21 mouse cellular contexts compared by ENCODE assay signal in the genomic region with DNA sequence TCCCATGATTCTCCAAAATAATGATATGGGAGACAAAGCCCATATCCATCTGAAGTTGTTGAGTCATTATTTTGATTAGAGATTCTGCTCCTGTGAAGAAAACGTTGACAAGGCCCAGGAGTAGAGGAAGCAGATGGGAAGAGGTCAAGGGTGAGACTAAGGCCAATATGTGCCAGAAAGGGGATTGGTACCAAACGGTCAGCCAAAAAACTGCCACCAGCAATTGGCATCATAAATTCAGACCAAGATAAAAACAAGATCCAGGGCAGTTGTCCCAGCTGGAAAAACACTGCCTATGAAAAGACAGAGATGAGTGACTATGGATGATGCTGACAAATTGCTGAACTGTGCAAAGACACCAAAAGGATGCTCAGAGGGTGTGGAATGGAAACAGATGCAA.
DNase-seq lines count a peak whose midpoint lies in the region; TF ChIP-seq lines count a peak whose summit lies in the region.
"Had no signal": no experiment of that assay in that cellular context is flagged by ENCODE, and none has a peak within 500 bp of the region (broad histone marks: within the 10 kb centered on the region; RNA-seq: fewer than 3 reads in every experiment).

No protein-coding gene starts in this region.

- TF ChIP-seq POLR2A in heart, adult 2 months (IDR thresholded peaks at IDR 0.05; ENCODE audit: insufficient read depth, low read depth, low read length), result no peak

- TF ChIP-seq EP300 in heart, adult 2 months (IDR thresholded peaks at IDR 0.05; ENCODE audit: insufficient read depth, low read depth, low read length), result no peak

- H3K27me3 ChIP-seq in heart, adult 2 months (ENCODE audit: control insufficient read depth, insufficient read depth, low read length), result no peaks in the 10 kb centered on the region
- H3K27me3 ChIP-seq: forebrain, embryonic 15.5 days; heart, embryonic 12.5 days; midbrain, embryonic 15.5 days; neural tube, embryonic 13.5 days; Patski; stomach, embryonic 15.5 days had no signal

- intact Hi-C loops in heart, adult 2 months (cut with DNase I), result no loop called here

- H3K36me3 ChIP-seq in heart, adult 2 months (ENCODE audit: control insufficient read depth, insufficient read depth, low read length), result no peaks in the 10 kb centered on the region
- H3K36me3 ChIP-seq: embryonic facial prominence, embryonic 10.5 days; forebrain, embryonic 15.5 days; heart, embryonic 12.5 days; midbrain, embryonic 15.5 days; neural tube, embryonic 13.5 days; stomach, embryonic 15.5 days had no signal

- no peaks in the 10 kb centered on the region for H3K79me2 ChIP-seq in heart, adult 2 months (replicated peaks; ENCODE audit: control insufficient read depth, insufficient read depth, low read length)

- no peaks in the 10 kb centered on the region for H3K4me1 ChIP-seq in heart, adult 2 months (ENCODE audit: control insufficient read depth, insufficient read depth, low read length)
- H3K4me1 ChIP-seq: embryonic facial prominence, embryonic 10.5 days; forebrain, embryonic 15.5 days; heart, embryonic 12.5 days; midbrain, embryonic 15.5 days; neural tube, embryonic 13.5 days; stomach, embryonic 15.5 days had no signal

- H3K4me3 ChIP-seq in heart, adult 2 months, result no peak overlapping the region
- H3K4me3 ChIP-seq: embryonic facial prominence, embryonic 10.5 days; forebrain, embryonic 15.5 days; heart, embryonic 12.5 days; midbrain, embryonic 15.5 days; myocyte; neural tube, embryonic 13.5 days; stomach, embryonic 15.5 days had no signal

- WGBS in heart, adult 2 months, result 34% methylated on average over 2 of the region's 2 CpGs

- DNase-seq in cerebellum, postnatal 14 days, result peak; percentile 66 to 69
- DNase-seq in cerebellum, postnatal 25 days, result no peak
- DNase-seq in kidney, postnatal 14 days, result peak; percentile 1
- no peak for DNase-seq in kidney, adult 18-20 months
- DNase-seq in adrenal gland, adult 8-10 months, result peak; percentile 67
- no peak for DNase-seq in heart, adult 11 months
- DNase-seq in heart, adult 2 months, result no peak
- DNase-seq: cerebellum, adult 2 months; gastrocnemius, postnatal 10 days; heart, postnatal 10 days; lung, postnatal 4 days; right cerebral cortex, postnatal 4 days; thymus, postnatal 36 days had no signal

- no peak for TF ChIP-seq CTCF in heart, adult 2 months (IDR thresholded peaks at IDR 0.05)

- H3K9ac ChIP-seq in heart, adult 2 months (ENCODE audit: low read depth, low read length), result no peak overlapping the region
- H3K9ac ChIP-seq: forebrain, embryonic 15.5 days; heart, embryonic 12.5 days; midbrain, embryonic 15.5 days; neural tube, embryonic 13.5 days; stomach, embryonic 15.5 days had no signal

- H3K27ac ChIP-seq in heart, adult 2 months, result no peak overlapping the region
- H3K27ac ChIP-seq: embryonic facial prominence, embryonic 10.5 days; forebrain, embryonic 15.5 days; midbrain, embryonic 15.5 days; neural tube, embryonic 13.5 days; stomach, embryonic 15.5 days had no signal

Comparison
In these comparisons a context has a peak if more than half of its experiments do, and no peak if none do; other contexts are left out.
1. DNase-seq: peak in cerebellum, postnatal 14 days (2 of 2), kidney, postnatal 14 days (single experiment) and adrenal gland, adult 8-10 months (single experiment); none in cerebellum, postnatal 25 days (0 of 2), kidney, adult 18-20 months (single experiment), heart, adult 11 months (single experiment) and heart, adult 2 months (0 of 2).